8 mouse cellular contexts compared by ENCODE assay signal in genomic region chr4:155187192-155187674, GRCm38 (mm10). TPM values are rescaled to one million over a fixed set of nuclear protein-coding genes. Genes with fewer than 3 reads are reported as not detected.
DNase-seq lines count a peak whose midpoint lies in the region; ATAC-seq and TF ChIP-seq lines count a peak whose summit lies in the region.

No protein-coding gene starts in this region.

- H3K4me2 ChIP-seq in forebrain, embryonic 12.5 days: no peak overlapping the region
- no peak overlapping the region for H3K4me2 ChIP-seq in forebrain, embryonic 13.5 days
- peak overlapping the region; percentile 5; the same call in 1 of the 2 replicates for H3K4me2 ChIP-seq in heart, embryonic 14.5 days (ENCODE audit: low read length)
- 0 out of 2 replicates have a peak overlapping the region, but pooled peaks have one; percentile 17 for H3K4me2 ChIP-seq in lung, postnatal 0 days (replicated peaks; ENCODE audit: low read depth, low read length)

- WGBS in forebrain, embryonic 12.5 days: 66% methylated on average over 3 of the region's 3 CpGs
- WGBS in forebrain, embryonic 13.5 days: 54% methylated on average over 3 of the region's 3 CpGs
- WGBS in heart, embryonic 14.5 days: 20% methylated on average over 3 of the region's 3 CpGs
- WGBS in lung, postnatal 0 days: 29% methylated on average over 3 of the region's 3 CpGs

- no peak overlapping the region for H3K9ac ChIP-seq in forebrain, embryonic 12.5 days
- no peak overlapping the region for H3K9ac ChIP-seq in forebrain, embryonic 13.5 days
- H3K9ac ChIP-seq in heart, embryonic 14.5 days (ENCODE audit: low read length): no peak overlapping the region
- H3K9ac ChIP-seq in lung, postnatal 0 days (replicated peaks; ENCODE audit: low read depth): no peak overlapping the region

- H3K9me3 ChIP-seq in forebrain, embryonic 12.5 days: no peaks in the 10 kb centered on the region
- H3K9me3 ChIP-seq in forebrain, embryonic 13.5 days (replicated peaks): no peaks in the 10 kb centered on the region
- no peaks in the 10 kb centered on the region for H3K9me3 ChIP-seq in heart, embryonic 14.5 days (ENCODE audit: control insufficient read depth, low read length)
- no peaks in the 10 kb centered on the region for H3K9me3 ChIP-seq in lung, postnatal 0 days (ENCODE audit: low read length)

- no peaks in the 10 kb centered on the region for H3K27me3 ChIP-seq in forebrain, embryonic 12.5 days
- no peaks in the 10 kb centered on the region for H3K27me3 ChIP-seq in forebrain, embryonic 13.5 days
- no peaks in the 10 kb centered on the region for H3K27me3 ChIP-seq in heart, embryonic 14.5 days (ENCODE audit: control insufficient read depth, insufficient read depth, low read length)
- no peaks in the 10 kb centered on the region for H3K27me3 ChIP-seq in lung, postnatal 0 days (replicated peaks; ENCODE audit: insufficient read depth, low read length)

- peaks cover 70% of the 10 kb centered on the region for H3K4me1 ChIP-seq in forebrain, embryonic 12.5 days
- peaks cover 69% of the 10 kb centered on the region for H3K4me1 ChIP-seq in forebrain, embryonic 13.5 days
- peaks cover 68 to 93% of the 10 kb centered on the region in 2 experiments for H3K4me1 ChIP-seq in heart, embryonic 14.5 days (ENCODE audit: control insufficient read depth in 2 of 2, insufficient read depth in 2 of 2, low read length in 2 of 2)
- H3K4me1 ChIP-seq in lung, postnatal 0 days (ENCODE audit: insufficient read depth, low read depth, low read length): peaks cover 64% of the 10 kb centered on the region

- ATAC-seq in forebrain, embryonic 12.5 days (ENCODE audit: low FRiP score): no peak
- no peak for ATAC-seq in forebrain, embryonic 13.5 days
- peak; percentile 19; the same call in 1 of the 2 replicates for ATAC-seq in heart, embryonic 14.5 days (ENCODE audit: insufficient number of reproducible peaks, insufficient read depth, low FRiP score, low read depth)
- peak; percentile 82 for ATAC-seq in lung, postnatal 0 days

- peak; percentile 52; the same call in 1 of the 2 replicates for TF ChIP-seq EP300 in lung, postnatal 0 days (IDR thresholded peaks at IDR 0.05)

- no peak; the same call in 1 of the 2 replicates for TF ChIP-seq CTCF in lung, postnatal 0 days (IDR thresholded peaks at IDR 0.05)

- intact Hi-C loops in left cerebral cortex, postnatal 25 days (cut with DNase I): no loop called here

- no peaks in the 10 kb centered on the region for H3K36me3 ChIP-seq in forebrain, embryonic 12.5 days (replicated peaks)
- H3K36me3 ChIP-seq in forebrain, embryonic 13.5 days (ENCODE audit: poor library complexity, severe bottlenecking): no peaks in the 10 kb centered on the region
- no peaks in the 10 kb centered on the region for H3K36me3 ChIP-seq in heart, embryonic 14.5 days (ENCODE audit: control insufficient read depth, insufficient read depth, low read length)
- H3K36me3 ChIP-seq in lung, postnatal 0 days (ENCODE audit: insufficient read depth, low read length): no peaks in the 10 kb centered on the region

- H3K27ac ChIP-seq in forebrain, embryonic 12.5 days: 0 out of 2 replicates have a peak overlapping the region, but pooled peaks have one; percentile 53
- no peak overlapping the region for H3K27ac ChIP-seq in forebrain, embryonic 13.5 days
- H3K27ac ChIP-seq in heart, embryonic 14.5 days (replicated peaks in 1 of 2; ENCODE audit: control insufficient read depth in 1 of 2, insufficient read depth in 1 of 2, low read depth in 2 of 2, low read length in 2 of 2): peak overlapping the region; percentile 53 to 57
- peak overlapping the region; percentile 76 for H3K27ac ChIP-seq in lung, postnatal 0 days (ENCODE audit: low read length)

- no peak overlapping the region for H3K4me3 ChIP-seq in forebrain, embryonic 12.5 days (replicated peaks)
- no peak overlapping the region for H3K4me3 ChIP-seq in forebrain, embryonic 13.5 days
- no peak overlapping the region for H3K4me3 ChIP-seq in heart, embryonic 14.5 days (ENCODE audit: control insufficient read depth in 1 of 2, insufficient read depth in 1 of 2, low read depth in 1 of 2, low read length in 2 of 2)
- H3K4me3 ChIP-seq in lung, postnatal 0 days (ENCODE audit: low read depth, low read length): no peak overlapping the region

- peak; percentile 34 for DNase-seq in CD4-positive, CD25-positive, alpha-beta regulatory T cell, adult 2 months (ENCODE audit: low read depth, low spot score)
- DNase-seq in lung, postnatal 0 days (ENCODE audit: low spot score): peak; percentile 73
- DNase-seq in right cerebral cortex, postnatal 4 days: no peak
- DNase-seq in left cerebral cortex, adult 9 months (ENCODE audit: low spot score in 2 of 2): no peak
- DNase-seq in left cerebral cortex, postnatal 25 days (ENCODE audit: low spot score in 2 of 2): no peak

RNA-seq across cellular contexts. Expression of gene Ski, which starts 35.2 kb away (rescaled TPM):
- 12.3 and 14.2 TPM in 2 replicates for polyA plus RNA-seq in forebrain, embryonic 12.5 days (2016; fragmentation: Nextera tagmentation; extraction: Ambion mirVana)
- 11.3 and 12.0 TPM in 2 replicates for polyA plus RNA-seq in forebrain, embryonic 13.5 days (2015; fragmentation: Nextera tagmentation; extraction: Ambion mirVana)
- 16.2 TPM in 2 replicates for polyA plus RNA-seq in heart, embryonic 14.5 days (2014; fragmentation: Nextera tagmentation; extraction: Ambion mirVana)
- polyA plus RNA-seq in lung, postnatal 0 days (2015; fragmentation: Nextera tagmentation; extraction: Ambion mirVana): 22.6 and 23.2 TPM in 2 replicates
- 100 to 1,000 TPM; 111 to 112 TPM for total RNA-seq in left cerebral cortex, postnatal 25 days (2021)

Comparison
In these comparisons a context has a peak if more than half of its experiments do, and no peak if none do; other contexts are left out.
1. ATAC-seq: peak in heart, embryonic 14.5 days (single experiment) and lung, postnatal 0 days (single experiment); none in forebrain, embryonic 12.5 days (single experiment) and forebrain, embryonic 13.5 days (single experiment).
2. H3K4me2 ChIP-seq: peak in heart, embryonic 14.5 days (single experiment) and lung, postnatal 0 days (single experiment); none in forebrain, embryonic 12.5 days (single experiment) and forebrain, embryonic 13.5 days (single experiment).
3. DNase-seq: peak in CD4-positive, CD25-positive, alpha-beta regulatory T cell, adult 2 months (single experiment) and lung, postnatal 0 days (single experiment); none in right cerebral cortex, postnatal 4 days (single experiment), left cerebral cortex, adult 9 months (0 of 2) and left cerebral cortex, postnatal 25 days (0 of 2).